Mouse (Mus musculus) gonadal fat pad, adult 2 months (tissue): ENCODE results near the gene Pacrg. TPM values are rescaled to one million over a fixed set of nuclear protein-coding genes. Genes with fewer than 3 reads are reported as not detected.

ENCODE experiments used
- DNase-seq: peaks from one replicate; pipeline ENCODE4 v3.0.0-alpha.2; 2012; ENCODE audit warnings: low read depth
- polyA plus RNA-seq: library from polyadenylated mRNA; depleted of rRNA; stranded (reverse); fragments of >200 nt; gene quantifications from 2 replicates; pipeline ENCODE4 v1.2.3, GENCODE M21; 2012

Gene Pacrg
- polyA plus RNA-seq, 1 experiment, result 1.6 TPM

DNA sequence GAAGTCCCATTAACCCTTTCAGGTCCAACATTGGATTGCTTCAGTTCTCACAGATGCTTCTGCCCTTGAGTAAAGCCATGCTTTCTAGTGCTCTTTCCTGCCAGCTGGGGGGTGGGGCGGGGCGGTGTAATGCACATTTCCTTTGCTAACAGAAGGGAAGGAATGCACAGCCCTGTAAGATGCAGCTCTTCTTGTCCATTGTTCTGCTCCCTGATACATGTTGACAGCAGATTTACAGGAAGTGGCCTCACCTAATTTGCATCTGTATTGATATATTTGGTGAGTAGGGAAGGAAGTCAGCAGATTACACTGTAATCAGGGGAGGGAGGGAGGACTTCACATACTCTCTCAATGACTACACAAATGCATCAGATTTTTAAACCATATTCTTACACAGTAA is 100.0 kb downstream of the Pacrg start:
- DNase-seq, result no peak

DNA sequence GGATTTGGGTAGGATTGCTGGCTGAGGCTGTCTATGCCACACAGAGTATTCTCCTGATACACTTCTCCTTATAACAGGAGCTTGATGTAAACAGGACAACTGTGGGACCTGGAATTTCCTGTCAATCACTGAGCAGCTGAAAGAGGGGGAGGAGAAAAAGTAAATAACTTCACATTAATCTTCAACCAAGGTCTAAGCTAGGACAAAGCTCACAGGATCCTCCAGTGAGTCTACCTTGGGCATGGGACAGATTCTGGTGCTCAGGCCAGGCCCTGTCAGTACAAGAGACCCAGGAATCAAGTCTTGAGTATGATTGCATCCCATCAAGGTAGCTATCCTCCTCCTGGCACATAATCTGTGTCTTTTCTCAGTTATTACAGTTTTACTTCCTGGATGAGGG is 102.1 kb downstream of the Pacrg start:
- DNase-seq, result no peak

DNA sequence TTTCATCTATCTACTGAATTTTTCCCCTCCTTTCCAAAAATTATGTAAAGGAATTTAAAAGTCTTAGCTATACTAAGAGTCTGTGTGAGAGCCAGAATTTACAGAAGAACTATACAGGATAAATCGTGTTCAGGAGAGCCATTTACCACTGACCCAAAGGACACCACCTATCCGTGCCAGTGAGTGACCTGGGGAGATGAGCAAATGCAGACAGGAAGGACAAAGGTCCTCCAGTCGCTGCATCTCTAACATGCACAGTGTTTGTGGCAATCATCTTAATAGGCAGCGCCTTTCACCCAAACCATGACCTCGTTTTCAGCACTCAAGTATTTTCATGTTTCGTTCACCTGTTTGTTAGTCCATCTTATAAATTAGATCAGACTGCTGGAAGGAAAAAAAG is 105.4 kb downstream of the Pacrg start:
- DNase-seq, result no peak

DNA sequence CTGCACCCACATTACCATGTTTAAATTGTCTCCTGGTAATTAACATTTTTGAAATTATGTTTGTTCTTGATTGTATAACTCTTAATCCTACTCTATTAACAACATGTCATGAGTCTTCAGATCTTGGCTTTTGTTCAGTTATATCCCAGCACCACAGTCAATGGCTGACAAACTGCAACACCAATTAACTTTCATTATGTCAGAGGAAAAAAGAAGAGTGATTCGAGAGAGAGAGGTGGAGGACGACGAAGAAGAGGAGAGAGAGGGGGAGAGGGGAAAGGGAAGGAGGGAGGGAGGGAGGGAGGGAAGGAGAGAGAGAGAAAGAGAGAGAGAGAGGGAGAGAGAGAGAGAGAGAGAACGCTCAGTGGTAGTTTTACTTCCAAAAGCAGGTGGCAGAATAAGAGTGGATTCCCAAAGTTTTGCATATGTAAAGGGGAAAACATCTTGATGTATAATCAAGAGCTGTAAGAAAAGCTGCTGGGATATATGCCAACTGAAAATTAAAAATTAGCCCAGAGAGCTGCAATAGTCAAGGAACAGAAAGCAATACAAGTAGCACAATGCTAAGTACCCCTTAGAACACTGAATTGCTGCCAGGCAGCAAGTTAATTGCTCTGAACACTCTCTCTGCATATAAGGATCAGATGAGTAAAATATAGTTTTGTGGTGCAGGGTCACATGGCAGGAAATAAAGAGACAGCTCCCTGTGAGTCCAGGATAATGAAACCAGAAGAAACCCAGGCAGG is 107.6 kb downstream of the Pacrg start:
- DNase-seq, result no peak

DNA sequence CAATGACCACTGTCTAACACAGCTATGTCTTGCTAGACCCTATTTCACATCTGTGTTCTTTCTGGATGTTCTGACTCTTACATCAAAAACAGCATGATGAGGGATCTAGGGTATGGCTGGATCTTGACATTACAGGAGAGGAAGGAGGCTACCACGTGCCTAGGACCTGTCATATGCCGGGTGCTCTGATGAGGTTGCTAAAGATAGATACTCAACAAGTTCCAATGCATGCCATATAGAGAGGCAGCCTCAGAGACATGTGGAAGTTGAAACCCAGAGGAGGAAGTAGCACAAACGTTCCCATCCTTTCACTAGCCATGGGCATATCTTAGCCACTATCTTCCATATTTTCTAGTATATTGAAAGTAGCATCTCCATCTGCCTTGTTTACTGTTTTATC is 115.3 kb downstream of the Pacrg start:
- DNase-seq, result no peak

DNA sequence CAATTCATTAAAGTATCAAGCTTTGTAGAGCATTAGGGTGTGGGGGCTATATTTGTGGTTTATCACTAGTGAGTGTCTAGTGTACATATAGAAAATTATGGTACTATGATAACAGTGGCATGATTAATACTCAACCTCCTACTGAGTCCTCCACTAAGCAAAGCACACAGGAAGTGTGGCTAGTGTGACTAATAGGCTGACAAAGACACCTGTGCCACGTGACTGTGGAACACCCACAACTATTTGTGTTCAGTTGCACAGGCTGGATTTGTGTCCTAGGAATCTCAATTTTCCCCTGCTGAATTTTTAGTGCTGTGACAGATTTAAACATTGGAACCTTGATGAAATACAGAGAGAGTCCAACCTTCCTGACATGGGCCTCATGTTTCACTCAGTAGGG is 118.5 kb downstream of the Pacrg start:
- DNase-seq, result no peak

DNA sequence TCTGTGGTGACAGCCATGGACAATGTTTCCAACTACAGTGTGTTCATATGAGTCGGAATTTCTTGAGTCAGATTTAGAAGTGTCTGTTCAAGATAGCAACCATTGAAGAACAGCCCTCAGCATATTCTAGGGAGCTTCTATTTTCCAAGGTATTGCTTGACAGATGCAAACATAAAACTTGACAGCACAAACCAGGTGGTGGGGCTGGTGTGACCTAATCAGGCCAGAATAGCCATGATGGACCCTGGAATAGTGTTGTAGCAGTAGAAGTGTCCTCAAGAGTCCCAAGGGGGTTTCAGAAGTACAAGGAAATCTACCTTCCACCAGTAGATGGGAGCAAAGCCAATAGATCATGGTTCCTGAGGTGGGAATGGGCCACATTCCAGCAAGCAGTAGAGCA is 123.0 kb downstream of the Pacrg start:
- DNase-seq, result no peak

DNA sequence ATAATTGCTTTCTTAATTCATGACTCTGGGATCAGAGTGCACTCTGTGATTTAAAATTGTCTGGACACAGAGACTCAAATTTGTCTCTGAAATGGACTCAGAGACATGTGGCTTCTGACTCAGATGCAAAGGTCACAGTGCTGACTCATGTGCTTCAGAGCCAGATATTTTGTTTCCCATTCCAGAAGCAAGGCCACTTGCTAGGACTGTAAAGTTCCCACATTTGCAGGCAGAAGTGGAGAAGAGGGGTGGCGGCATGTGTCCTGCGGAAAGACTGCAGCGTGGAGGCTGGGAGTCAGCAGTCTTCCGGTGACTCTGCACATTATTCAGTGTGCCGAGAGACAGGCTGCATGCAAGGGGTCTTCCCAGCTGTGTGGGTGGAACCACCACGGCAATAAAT is 137.3 kb downstream of the Pacrg start:
- DNase-seq, result no peak

DNA sequence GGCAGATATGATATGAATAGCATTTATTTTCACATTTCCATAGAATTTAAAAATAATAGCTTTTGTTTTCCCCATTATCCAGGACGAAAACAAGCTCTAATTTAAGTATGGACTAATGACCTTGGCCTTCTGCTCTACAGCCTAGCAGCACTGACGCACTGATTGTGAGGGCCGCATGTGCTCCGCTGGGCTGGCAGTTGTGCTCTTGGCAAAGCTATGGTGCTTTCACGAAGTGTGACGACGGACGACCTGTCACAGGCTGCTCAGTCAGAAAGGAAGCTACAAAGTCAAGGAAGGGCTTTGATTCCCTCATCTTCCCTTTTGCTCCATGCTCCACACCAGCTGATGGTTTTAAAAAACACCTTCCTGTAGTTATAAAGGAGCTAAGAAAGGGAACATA is 142.1 kb downstream of the Pacrg start:
- DNase-seq, result no peak

DNA sequence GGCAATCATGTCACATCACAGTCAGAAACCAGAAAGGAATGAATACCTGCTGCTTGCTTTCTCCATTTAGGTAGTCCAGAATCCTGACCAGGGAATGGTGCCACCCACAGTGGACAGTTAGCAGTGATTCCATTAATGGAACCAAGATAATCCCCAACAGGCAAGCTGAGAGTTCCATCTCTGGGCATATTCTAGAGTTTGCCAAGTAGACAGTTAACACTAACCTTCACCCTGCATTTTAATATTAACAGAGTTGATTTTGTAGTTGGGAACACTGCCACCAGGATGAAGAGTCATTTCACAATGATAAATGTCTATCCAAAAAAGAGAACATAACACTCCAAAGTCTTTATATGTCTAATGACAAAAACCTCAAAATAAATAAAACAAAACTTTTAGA is 144.7 kb downstream of the Pacrg start:
- no peak for DNase-seq

DNA sequence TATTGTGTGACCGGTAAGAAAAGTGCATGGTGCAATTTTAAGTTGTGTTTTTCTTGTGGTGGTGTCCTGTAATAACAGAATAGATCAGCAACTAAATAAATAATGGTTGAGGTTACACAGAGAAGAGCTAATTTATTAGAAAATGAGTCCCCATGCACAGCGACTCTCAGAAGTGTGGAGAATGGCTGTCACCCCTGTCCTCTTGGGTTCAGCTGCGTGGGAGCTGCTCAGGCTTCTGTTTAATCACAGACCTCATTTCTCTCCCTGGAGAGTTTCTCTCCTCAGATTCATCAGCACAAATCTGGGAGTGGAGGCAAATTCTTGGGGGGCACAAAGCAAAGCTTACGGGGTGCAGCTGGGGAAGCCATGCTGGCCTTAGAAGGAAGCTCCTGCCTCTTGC is 163.0 kb downstream of the Pacrg start:
- no peak for DNase-seq

DNA sequence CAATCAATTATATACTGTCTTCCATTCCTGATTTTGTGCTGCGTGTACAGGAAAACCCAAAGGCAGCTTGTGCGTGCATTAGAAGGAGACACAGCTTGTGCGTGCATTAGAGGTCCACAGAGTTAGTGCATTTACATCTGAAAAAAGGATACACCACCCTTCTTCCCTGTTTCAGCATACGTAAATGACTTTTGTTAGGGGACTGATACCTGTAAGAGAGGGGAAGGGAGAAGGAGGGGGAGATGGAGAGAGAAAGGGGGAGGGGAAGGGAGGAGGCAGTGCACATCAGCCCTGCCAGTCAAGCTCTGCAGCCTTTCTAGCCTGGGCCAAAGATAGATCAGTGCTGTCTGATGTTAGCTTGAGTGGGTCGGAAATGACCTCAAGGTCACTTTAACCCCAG is 164.6 kb downstream of the Pacrg start:
- no peak for DNase-seq

DNA sequence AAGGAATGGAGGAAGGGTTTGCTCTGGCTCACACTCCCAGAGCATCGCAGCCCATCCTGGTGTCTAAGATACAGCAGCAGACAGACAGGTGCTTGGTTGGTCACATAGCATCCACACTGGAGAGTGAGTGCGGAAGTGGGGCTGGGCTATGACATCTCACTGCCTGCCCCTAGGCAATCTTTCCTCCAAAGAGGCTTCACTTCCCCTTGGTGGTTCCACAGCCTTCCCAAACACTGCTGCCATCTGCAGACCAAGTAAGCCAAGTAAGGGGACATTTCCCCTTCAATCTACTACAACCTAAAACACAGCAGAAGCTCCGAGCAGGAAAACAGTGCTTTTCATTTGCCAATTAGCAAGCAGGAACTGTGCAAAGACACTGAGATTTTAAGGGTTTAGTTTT is 165.1 kb downstream of the Pacrg start:
- no peak for DNase-seq

DNA sequence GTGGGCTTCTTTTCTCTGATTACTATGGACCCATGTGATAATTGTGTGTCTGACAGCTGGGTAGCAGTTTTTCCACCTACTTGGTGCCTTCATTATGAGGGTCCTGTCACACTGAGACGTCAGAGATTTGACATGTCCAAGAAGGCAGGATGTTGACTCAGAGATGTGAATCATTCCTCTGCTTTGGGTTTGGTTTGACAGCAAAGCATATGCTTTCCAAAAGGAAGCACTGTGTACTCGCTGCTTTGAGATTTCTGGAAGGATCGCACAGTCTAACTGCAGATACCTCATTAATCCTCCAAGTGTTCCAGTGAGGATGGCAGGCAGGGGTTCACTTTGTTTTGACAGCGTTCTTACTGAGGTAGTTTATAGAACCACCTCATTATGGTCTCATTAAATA is 178.8 kb downstream of the Pacrg start:
- DNase-seq, result no peak

DNA sequence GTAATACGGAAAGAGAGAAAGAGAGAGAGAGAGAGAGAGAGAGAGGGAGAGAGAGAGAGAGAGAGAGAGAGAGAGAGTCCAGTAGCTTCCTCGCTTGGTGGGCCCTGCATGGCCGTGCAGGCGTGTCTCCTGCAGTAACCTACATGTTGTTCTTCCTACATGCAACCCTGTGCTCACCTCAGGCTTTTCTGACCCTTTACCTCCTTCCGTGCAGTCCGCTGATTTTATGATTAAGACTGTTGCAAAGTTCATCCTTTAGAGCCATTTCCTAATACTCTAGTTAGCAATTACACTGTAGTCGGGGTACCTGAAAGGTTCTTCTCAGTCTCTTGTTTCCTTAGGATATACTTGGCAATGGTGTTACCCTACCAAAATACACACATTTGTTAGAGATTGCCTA is 196.5 kb downstream of the Pacrg start:
- DNase-seq, result peak; percentile 16

DNA sequence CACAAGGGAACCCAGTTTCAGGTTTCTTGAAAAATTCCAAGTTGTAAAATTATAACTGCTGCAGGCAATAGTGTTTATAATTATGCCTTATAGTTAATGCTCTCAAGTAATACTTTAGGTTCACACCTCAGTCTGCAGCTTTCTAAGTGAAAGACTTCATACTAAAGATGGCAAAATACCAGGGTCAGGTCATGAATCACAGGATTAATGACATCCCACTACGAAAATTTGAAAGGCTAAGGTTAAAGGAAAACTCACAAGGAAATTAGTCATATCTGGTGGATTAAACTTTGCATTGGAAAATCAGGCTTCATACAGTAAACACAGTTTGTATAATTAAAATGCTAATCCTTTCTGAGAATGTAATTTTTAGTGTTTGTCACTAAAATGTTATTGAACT is 200.3 kb downstream of the Pacrg start:
- DNase-seq, result no peak

DNA sequence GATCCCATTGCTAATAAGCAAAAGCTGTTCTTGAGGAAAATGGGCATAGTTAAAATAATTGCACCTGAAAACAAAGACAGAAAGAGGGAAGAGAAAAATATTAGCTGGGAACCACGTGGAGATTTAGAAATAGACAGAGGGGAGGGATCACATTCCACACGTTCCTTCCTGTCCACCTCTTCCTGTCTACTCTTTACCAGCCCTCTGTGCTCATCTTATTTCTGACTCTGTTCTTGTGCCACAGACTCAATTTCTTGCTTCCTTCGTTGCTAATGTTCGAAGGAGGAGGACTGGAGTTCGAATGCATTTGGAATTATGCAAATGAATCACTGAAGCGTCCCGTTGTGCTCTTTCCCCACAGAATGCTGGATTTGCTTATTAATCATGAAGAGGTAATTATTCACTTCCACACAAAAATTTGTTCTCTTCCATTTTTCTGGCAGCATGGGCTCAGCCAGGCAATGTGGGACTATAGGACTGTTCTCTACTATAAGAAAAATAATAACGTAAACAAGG is 204.1 kb downstream of the Pacrg start:
- DNase-seq, result no peak

DNA sequence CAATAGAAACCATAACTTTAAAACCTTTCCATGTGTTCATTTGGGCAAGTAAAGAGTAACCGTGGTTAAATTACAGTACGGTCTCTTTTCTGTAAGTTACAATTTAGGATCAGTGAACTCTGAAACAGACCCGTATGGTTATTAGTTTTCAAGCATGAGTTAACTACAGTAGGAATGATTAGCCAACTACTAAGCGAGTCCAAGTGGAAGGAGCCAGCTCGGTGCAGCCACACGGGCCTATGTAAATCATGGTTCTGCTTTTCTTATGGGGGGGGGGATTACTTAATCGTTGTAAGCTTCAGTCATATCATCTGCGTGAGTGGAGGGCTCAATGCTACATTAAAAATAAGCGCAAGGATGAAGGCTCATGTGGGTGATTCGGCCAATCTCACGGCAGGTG is 204.6 kb downstream of the Pacrg start:
- DNase-seq, result no peak

DNA sequence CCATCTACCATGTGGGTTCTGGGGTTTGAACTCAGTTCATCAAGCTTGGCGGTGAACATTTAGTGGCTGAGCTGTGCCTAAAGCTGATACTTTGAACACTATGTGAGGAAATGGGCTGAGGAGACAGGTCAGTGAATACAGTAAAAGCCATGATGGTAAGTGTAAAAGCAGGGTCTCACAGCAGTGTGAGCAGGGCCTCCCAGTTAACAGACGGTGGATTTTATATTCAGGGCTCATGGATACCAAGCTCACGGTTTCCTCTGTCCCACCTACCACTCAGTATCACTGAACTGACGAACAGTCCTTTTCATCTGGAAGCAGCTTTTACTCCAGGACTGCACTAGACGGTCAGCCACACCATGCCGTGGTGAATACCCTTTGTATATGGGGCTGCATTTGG is 205.1 kb downstream of the Pacrg start:
- no peak for DNase-seq

DNA sequence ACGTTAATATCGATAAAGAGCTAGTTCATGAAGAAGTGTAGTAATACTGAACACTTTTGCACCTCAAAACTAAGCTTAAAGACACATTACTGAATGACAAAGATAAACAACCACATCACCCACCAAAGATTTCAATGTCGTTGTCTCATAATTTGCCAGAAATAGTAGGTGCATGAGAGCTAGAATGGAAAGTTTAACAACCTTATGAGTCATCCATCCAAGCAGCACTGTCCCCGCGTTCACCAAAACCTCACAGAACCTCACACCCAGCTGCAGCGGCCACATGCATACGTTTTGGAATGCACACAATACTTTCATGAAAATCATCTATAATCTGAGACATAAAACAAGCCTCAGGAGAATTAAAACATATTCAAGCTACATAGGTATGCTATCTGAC is 206.3 kb downstream of the Pacrg start:
- DNase-seq, result no peak

DNA sequence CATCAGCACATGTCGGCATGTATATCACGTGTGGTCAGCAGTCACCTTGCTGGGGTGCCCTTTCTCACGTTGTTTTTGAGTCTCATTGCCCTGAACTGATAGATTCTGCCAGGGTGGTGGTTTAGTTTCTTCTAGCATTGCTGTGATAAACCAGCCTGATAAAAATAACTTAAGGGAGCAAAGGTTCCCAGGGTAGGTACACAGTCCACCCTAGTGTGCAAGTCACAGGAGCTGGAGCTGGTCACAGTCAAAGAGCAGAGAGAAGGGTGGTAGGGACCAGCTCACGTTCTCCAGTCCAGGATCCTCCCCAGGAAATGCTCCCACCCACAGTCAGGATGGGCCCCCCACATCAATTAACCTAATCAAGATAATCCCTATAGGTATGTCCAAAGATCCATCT is 211.9 kb downstream of the Pacrg start:
- DNase-seq, result no peak

DNA sequence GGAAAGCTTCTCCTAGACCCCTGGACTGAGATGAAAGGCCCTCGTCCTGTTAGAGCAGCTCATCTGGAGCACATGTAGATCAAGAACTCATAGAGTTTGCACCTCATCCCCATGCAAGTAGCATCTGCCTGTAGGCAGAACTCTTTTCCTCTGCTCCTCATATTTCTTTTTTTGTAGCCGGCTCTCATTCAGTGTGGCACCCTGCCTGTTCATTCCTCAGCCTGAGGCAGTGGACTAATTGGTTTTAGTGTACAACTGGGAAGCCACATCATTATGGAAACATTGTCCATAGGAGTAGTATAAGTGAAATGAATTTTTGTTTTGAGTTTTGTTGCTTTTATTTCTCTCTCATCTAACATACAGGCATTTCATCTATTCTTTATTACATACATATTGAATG is 212.6 kb downstream of the Pacrg start:
- no peak for DNase-seq

DNA sequence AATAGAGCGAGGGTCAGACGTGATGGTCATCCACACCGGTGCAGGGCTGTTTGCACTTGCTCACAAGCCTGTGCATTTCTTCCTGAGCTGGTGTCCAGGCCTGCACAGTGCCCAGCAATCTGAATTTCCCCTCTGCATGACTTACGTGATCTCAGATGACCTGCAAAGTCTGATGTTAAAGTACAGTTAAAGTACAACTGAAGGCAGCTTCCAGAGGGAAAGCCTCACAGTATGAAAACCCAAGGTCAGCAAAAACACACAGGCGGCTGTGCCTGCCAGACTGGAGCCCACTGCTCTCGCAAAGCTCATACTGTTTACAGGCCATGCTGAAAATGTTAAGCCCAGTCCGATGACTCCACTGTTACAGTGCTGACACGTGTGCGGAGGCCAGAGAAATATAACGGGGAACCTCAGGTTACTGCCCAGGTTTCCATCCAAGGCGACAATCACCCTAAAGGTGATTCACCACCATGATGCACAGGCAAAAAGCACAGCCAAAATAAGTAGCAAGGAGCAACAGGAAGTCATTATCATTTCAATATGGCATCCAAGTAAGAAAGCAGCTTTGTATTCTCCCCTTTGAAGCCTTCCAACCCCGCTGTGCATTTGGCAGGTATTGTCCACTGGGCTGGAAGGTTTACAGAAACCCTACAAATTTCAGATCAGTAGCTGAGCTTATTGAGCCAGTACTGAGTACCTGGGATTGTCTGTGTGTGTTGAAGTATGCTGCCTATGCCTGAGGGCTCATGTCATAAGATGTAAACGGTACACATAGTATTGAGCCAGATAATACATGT is 213.6 kb downstream of the Pacrg start:
- DNase-seq, result no peak
